Mouse (Mus musculus): ENCODE data around the gene Cnr2. TPM values are rescaled to one million over a fixed set of nuclear protein-coding genes. Genes with fewer than 3 reads are reported as not detected.

The Cnr2 gene
- polyA plus RNA-seq, 1 experiment from 2014 or later: 0.53 TPM

GRCm38 (mm10) chr4:135950365-135950764, 55.2 kb downstream of the Cnr2 start:
- Histone ChIP-seq H3K9me3 (replicated peaks) (0 out of 2 replicates have a peak, but pooled peaks cover 2% of the 10 kb centered on the region), H3K4me1 (peaks cover 20% of the 10 kb centered on the region), H3K4me3 (no peak overlapping the region), H3K36me3 (peaks cover 31% of the 10 kb centered on the region), H3K27me3 (ENCODE audit: low read depth, poor library complexity, severe bottlenecking) (no peaks in the 10 kb centered on the region), H3K27ac (no peak overlapping the region)
- DNase-seq (ENCODE audit: low spot score): no peak
- 94% methylated on average over 6 of the region's 6 CpGs for WGBS

GRCm38 (mm10) chr4:135951505-135951904, 56.3 kb downstream of the Cnr2 start:
- Histone ChIP-seq H3K27ac (no peak overlapping the region), H3K36me3 (peaks cover 42% of the 10 kb centered on the region), H3K9me3 (replicated peaks) (0 out of 2 replicates have a peak, but pooled peaks cover 2% of the 10 kb centered on the region), H3K27me3 (ENCODE audit: low read depth, poor library complexity, severe bottlenecking) (no peaks in the 10 kb centered on the region), H3K4me1 (peaks cover 12% of the 10 kb centered on the region), H3K4me3 (no peak overlapping the region)
- WGBS: 95% methylated on average over 3 of the region's 3 CpGs
- no peak for DNase-seq (ENCODE audit: low spot score)

GRCm38 (mm10) chr4:135953179-135953578, 58.0 kb downstream of the Cnr2 start:
- H3K4me1 ChIP-seq: peaks cover 5% of the 10 kb centered on the region; the same call in 1 of the 2 replicates
- H3K9me3 ChIP-seq (replicated peaks): 0 out of 2 replicates have a peak, but pooled peaks cover 2% of the 10 kb centered on the region
- no peak for DNase-seq (ENCODE audit: low spot score)
- H3K4me3 ChIP-seq: no peak overlapping the region
- peaks cover 53% of the 10 kb centered on the region for H3K36me3 ChIP-seq
- WGBS: 93% methylated on average over 3 of the region's 3 CpGs
- H3K27me3 ChIP-seq (ENCODE audit: low read depth, poor library complexity, severe bottlenecking): no peaks in the 10 kb centered on the region
- H3K27ac ChIP-seq: no peak overlapping the region

- DNase-seq (ENCODE audit: low spot score): peak; percentile 84
- Histone ChIP-seq H3K36me3 (peaks cover 63% of the 10 kb centered on the region), H3K4me3 (no peak overlapping the region), H3K27me3 (ENCODE audit: low read depth, poor library complexity, severe bottlenecking) (no peaks in the 10 kb centered on the region), H3K9me3 (replicated peaks) (0 out of 2 replicates have a peak, but pooled peaks cover 2% of the 10 kb centered on the region), H3K27ac (no peak overlapping the region), H3K4me1 (peaks cover 8% of the 10 kb centered on the region; the same call in 1 of the 2 replicates)
- 21% methylated on average over 2 of the region's 2 CpGs for WGBS
Measured at GRCm38 (mm10) chr4:135954241-135954640, 59.0 kb downstream of the Cnr2 start.

- Histone ChIP-seq H3K36me3 (peaks cover 78% of the 10 kb centered on the region), H3K27ac (no peak overlapping the region), H3K9me3 (replicated peaks) (0 out of 2 replicates have a peak, but pooled peaks cover 2% of the 10 kb centered on the region), H3K4me3 (no peak overlapping the region), H3K27me3 (ENCODE audit: low read depth, poor library complexity, severe bottlenecking) (no peaks in the 10 kb centered on the region), H3K4me1 (0 out of 2 replicates have a peak, but pooled peaks cover 4% of the 10 kb centered on the region)
- no peak for DNase-seq (ENCODE audit: low spot score)
- WGBS: 87% methylated on average over 9 of the region's 9 CpGs
Measured at GRCm38 (mm10) chr4:135955886-135956285, 60.7 kb downstream of the Cnr2 start.

- Histone ChIP-seq H3K27ac (no peak overlapping the region), H3K4me1 (peaks cover 13% of the 10 kb centered on the region; the same call in 1 of the 2 replicates), H3K4me3 (no peak overlapping the region), H3K9me3 (replicated peaks) (no peaks in the 10 kb centered on the region), H3K36me3 (peaks cover 68% of the 10 kb centered on the region), H3K27me3 (ENCODE audit: low read depth, poor library complexity, severe bottlenecking) (no peaks in the 10 kb centered on the region)
- 66% methylated on average over 8 of the region's 8 CpGs for WGBS
- no peak for DNase-seq (ENCODE audit: low spot score)
Measured at GRCm38 (mm10) chr4:135958354-135958753, 63.2 kb downstream of the Cnr2 start.

GRCm38 (mm10) chr4:135960717-135961116, 65.5 kb downstream of the Cnr2 start:
- Histone ChIP-seq H3K9me3 (replicated peaks) (no peaks in the 10 kb centered on the region), H3K4me1 (peaks cover 30% of the 10 kb centered on the region), H3K4me3 (no peak overlapping the region), H3K36me3 (peaks cover 67% of the 10 kb centered on the region), H3K27ac (no peak overlapping the region), H3K27me3 (ENCODE audit: low read depth, poor library complexity, severe bottlenecking) (peaks cover 5% of the 10 kb centered on the region; the same call in 1 of the 2 replicates)
- DNase-seq (ENCODE audit: low spot score): peak; percentile 89
- 25% methylated on average over 5 of the region's 5 CpGs for WGBS

GRCm38 (mm10) chr4:135961709-135962108, 66.5 kb downstream of the Cnr2 start:
- no peak for DNase-seq (ENCODE audit: low spot score)
- Histone ChIP-seq H3K9me3 (replicated peaks) (no peaks in the 10 kb centered on the region), H3K27ac (no peak overlapping the region), H3K4me1 (peaks cover 30% of the 10 kb centered on the region), H3K36me3 (peaks cover 67% of the 10 kb centered on the region), H3K27me3 (ENCODE audit: low read depth, poor library complexity, severe bottlenecking) (peaks cover 5% of the 10 kb centered on the region; the same call in 1 of the 2 replicates), H3K4me3 (no peak overlapping the region)
- 92% methylated on average over 5 of the region's 5 CpGs for WGBS

- no peak overlapping the region for H3K4me3 ChIP-seq
- DNase-seq (ENCODE audit: low spot score): no peak
- WGBS: 91% methylated on average over 7 of the region's 7 CpGs
- H3K27me3 ChIP-seq (ENCODE audit: low read depth, poor library complexity, severe bottlenecking): peaks cover 5% of the 10 kb centered on the region; the same call in 1 of the 2 replicates
- H3K9me3 ChIP-seq (replicated peaks): no peaks in the 10 kb centered on the region
- no peak overlapping the region for H3K27ac ChIP-seq
- H3K36me3 ChIP-seq: peaks cover 71% of the 10 kb centered on the region
- peaks cover 30% of the 10 kb centered on the region for H3K4me1 ChIP-seq
Measured at GRCm38 (mm10) chr4:135962198-135962597, 67.0 kb downstream of the Cnr2 start.

GRCm38 (mm10) chr4:135962946-135963345, 67.8 kb downstream of the Cnr2 start:
- Histone ChIP-seq H3K4me1 (peaks cover 30% of the 10 kb centered on the region), H3K27ac (peak overlapping the region; percentile 90), H3K9me3 (replicated peaks) (no peaks in the 10 kb centered on the region), H3K36me3 (peaks cover 73% of the 10 kb centered on the region), H3K27me3 (ENCODE audit: low read depth, poor library complexity, severe bottlenecking) (peaks cover 5% of the 10 kb centered on the region; the same call in 1 of the 2 replicates), H3K4me3 (peak overlapping the region; percentile 70)
- no peak for DNase-seq (ENCODE audit: low spot score)
- WGBS: 8% methylated on average over 15 of the region's 15 CpGs

GRCm38 (mm10) chr4:135963457-135964193, 68.4 kb downstream of the Cnr2 start, which contains the start of gene Gale:
Gene Gale, plus strand, starts transcription at chr4:135963727.
- H3K9me3 ChIP-seq (replicated peaks): no peaks in the 10 kb centered on the region
- peak; percentile 98 for DNase-seq (ENCODE audit: low spot score)
- peaks cover 73% of the 10 kb centered on the region for H3K36me3 ChIP-seq
- H3K27ac ChIP-seq: peak within 1 kb of the TSS; percentile 90
- H3K27me3 ChIP-seq (ENCODE audit: low read depth, poor library complexity, severe bottlenecking): peaks cover 5% of the 10 kb centered on the region; the same call in 1 of the 2 replicates
- H3K4me1 ChIP-seq: peaks cover 31% of the 10 kb centered on the region
- WGBS: under 1% methylated on average over 56 of the region's 56 CpGs
- peak within 1 kb of the TSS; percentile 70 for H3K4me3 ChIP-seq

GRCm38 (mm10) chr4:135964426-135964825, 69.2 kb downstream of the Cnr2 start:
- Histone ChIP-seq H3K27ac (peak overlapping the region; percentile 90; the same call in 1 of the 2 replicates), H3K36me3 (peaks cover 73% of the 10 kb centered on the region), H3K4me3 (peak overlapping the region; percentile 70), H3K27me3 (ENCODE audit: low read depth, poor library complexity, severe bottlenecking) (peaks cover 5% of the 10 kb centered on the region; the same call in 1 of the 2 replicates), H3K9me3 (replicated peaks) (no peaks in the 10 kb centered on the region), H3K4me1 (peaks cover 35% of the 10 kb centered on the region)
- WGBS: 2% methylated on average over 12 of the region's 12 CpGs
- DNase-seq (ENCODE audit: low spot score): no peak

GRCm38 (mm10) chr4:135965113-135965512, 69.9 kb downstream of the Cnr2 start:
- H3K36me3 ChIP-seq: peaks cover 73% of the 10 kb centered on the region
- H3K4me3 ChIP-seq: no peak overlapping the region
- DNase-seq (ENCODE audit: low spot score): no peak
- peaks cover 35% of the 10 kb centered on the region for H3K4me1 ChIP-seq
- no peaks in the 10 kb centered on the region for H3K9me3 ChIP-seq (replicated peaks)
- no peak overlapping the region for H3K27ac ChIP-seq
- 90% methylated on average over 9 of the region's 9 CpGs for WGBS
- peaks cover 5% of the 10 kb centered on the region; the same call in 1 of the 2 replicates for H3K27me3 ChIP-seq (ENCODE audit: low read depth, poor library complexity, severe bottlenecking)

All from limb, embryonic 10.5 days (tissue).